Comparison of ENCODE assay signal across 20 mouse cellular contexts in the genomic region with DNA sequence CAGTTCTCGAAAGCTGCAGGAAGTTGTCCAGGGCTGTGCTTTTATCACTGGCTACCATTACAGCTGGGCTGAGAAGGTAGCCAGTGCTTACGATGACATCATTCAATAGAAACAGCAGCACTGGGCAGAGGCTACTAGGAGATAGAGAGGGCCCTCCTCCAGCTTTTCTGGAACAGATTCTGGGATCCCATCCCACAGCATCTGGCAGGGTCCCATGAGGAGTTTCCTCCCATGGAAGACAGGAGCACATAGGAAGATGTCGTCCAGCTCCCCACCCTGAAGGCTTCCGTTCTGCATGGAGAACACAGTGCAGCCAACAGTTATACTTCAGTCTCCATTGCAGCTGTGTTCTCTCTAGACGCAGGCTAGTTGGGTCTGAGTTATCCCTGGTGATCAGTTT.
A peak's percentile ranks its signal among the peaks of the same experiment; 100 is the strongest.
DNase-seq lines count a peak whose midpoint lies in the region; ATAC-seq and TF ChIP-seq lines count a peak whose summit lies in the region.
"Had no signal": no experiment of that assay in that cellular context is flagged by ENCODE, and none has a peak within 500 bp of the region (broad histone marks: within the 10 kb centered on the region; RNA-seq: fewer than 3 reads in every experiment).

No protein-coding gene starts in this region.

- no peak for TF ChIP-seq POLR2A in heart, adult 2 months (IDR thresholded peaks at IDR 0.05; ENCODE audit: insufficient read depth, low read depth, low read length)

- H3K36me3 ChIP-seq in heart, adult 2 months (ENCODE audit: control insufficient read depth, insufficient read depth, low read length), result no peaks in the 10 kb centered on the region
- no peaks in the 10 kb centered on the region for H3K36me3 ChIP-seq in heart, embryonic 10.5 days
- H3K36me3 ChIP-seq in heart, postnatal 0 days (replicated peaks; ENCODE audit: control insufficient read depth, insufficient read depth, low read length), result no peaks in the 10 kb centered on the region
- H3K36me3 ChIP-seq: embryonic facial prominence, embryonic 10.5 days; hindbrain, embryonic 12.5 days; limb, embryonic 10.5 days; liver, embryonic 12.5 days had no signal

- H3K27ac ChIP-seq in heart, adult 2 months, result no peak overlapping the region
- no peak overlapping the region for H3K27ac ChIP-seq in heart, embryonic 10.5 days
- H3K27ac ChIP-seq in heart, postnatal 0 days (ENCODE audit: low read depth), result no peak overlapping the region
- H3K27ac ChIP-seq: embryonic facial prominence, embryonic 10.5 days; hindbrain, embryonic 12.5 days; limb, embryonic 10.5 days; liver, embryonic 12.5 days had no signal

- peak; percentile 20 for ATAC-seq in heart, postnatal 0 days (ENCODE audit: insufficient read depth, low read depth)
- ATAC-seq: forebrain, postnatal 0 days; intestine, postnatal 0 days; liver, embryonic 12.5 days; lung, postnatal 0 days; Patski had no signal

- no peak for TF ChIP-seq CTCF in heart, adult 2 months (IDR thresholded peaks at IDR 0.05)
- no peak for TF ChIP-seq CTCF in heart, postnatal 0 days (IDR thresholded peaks at IDR 0.05; ENCODE audit: low read depth)

- no peaks in the 10 kb centered on the region for H3K27me3 ChIP-seq in heart, adult 2 months (ENCODE audit: control insufficient read depth, insufficient read depth, low read length)
- no peaks in the 10 kb centered on the region for H3K27me3 ChIP-seq in heart, embryonic 10.5 days (ENCODE audit: insufficient read depth, poor library complexity, severe bottlenecking)
- no peaks in the 10 kb centered on the region for H3K27me3 ChIP-seq in heart, postnatal 0 days (ENCODE audit: control insufficient read depth, insufficient read depth, low read length)
- H3K27me3 ChIP-seq: hindbrain, embryonic 12.5 days; liver, embryonic 12.5 days; Patski had no signal

- peak; percentile 27 to 33 for DNase-seq in heart, adult 2 months
- DNase-seq in heart, embryonic 10.5 days (ENCODE audit: low spot score), result no peak
- peak; percentile 3 for DNase-seq in right cerebral cortex, postnatal 14 days
- DNase-seq in right cerebral cortex, postnatal 36 days (ENCODE audit: low spot score in 2 of 2), result no peak
- peak; percentile 7 for DNase-seq in heart, postnatal 0 days (ENCODE audit: low spot score)
- DNase-seq in testis, postnatal 10 days (ENCODE audit: low spot score), result peak; percentile 55
- no peak for DNase-seq in cerebellum, adult 8-10 months
- no peak for DNase-seq in thymus, adult 18-20 months
- DNase-seq: cerebellum, postnatal 25 days; forebrain, postnatal 0 days; right cerebral cortex, adult 18-20 months had no signal

- H3K4me1 ChIP-seq in heart, adult 2 months (ENCODE audit: control insufficient read depth, insufficient read depth, low read length), result no peaks in the 10 kb centered on the region
- H3K4me1 ChIP-seq in heart, embryonic 10.5 days, result no peaks in the 10 kb centered on the region
- no peaks in the 10 kb centered on the region for H3K4me1 ChIP-seq in heart, postnatal 0 days (ENCODE audit: control insufficient read depth, insufficient read depth)
- H3K4me1 ChIP-seq: embryonic facial prominence, embryonic 10.5 days; hindbrain, embryonic 12.5 days; limb, embryonic 10.5 days; liver, embryonic 12.5 days had no signal

- H3K9ac ChIP-seq in heart, adult 2 months (ENCODE audit: low read depth, low read length), result no peak overlapping the region
- no peak overlapping the region for H3K9ac ChIP-seq in heart, postnatal 0 days (replicated peaks; ENCODE audit: low read depth, low read length)
- H3K9ac ChIP-seq: forebrain, postnatal 0 days; hindbrain, embryonic 12.5 days; liver, embryonic 12.5 days had no signal

- no peak overlapping the region for H3K4me3 ChIP-seq in heart, adult 2 months
- no peak overlapping the region for H3K4me3 ChIP-seq in heart, embryonic 10.5 days
- H3K4me3 ChIP-seq in heart, postnatal 0 days (ENCODE audit: low read depth, low read length), result no peak overlapping the region
- H3K4me3 ChIP-seq: embryonic facial prominence, embryonic 10.5 days; erythroblast, embryonic 14.5 days; hindbrain, embryonic 12.5 days; limb, embryonic 10.5 days; liver, embryonic 12.5 days had no signal

- intact Hi-C loops in heart, adult 2 months (cut with DNase I), result no loop called here

- no peaks in the 10 kb centered on the region for H3K79me2 ChIP-seq in heart, adult 2 months (replicated peaks; ENCODE audit: control insufficient read depth, insufficient read depth, low read length)

- no peak for TF ChIP-seq EP300 in heart, adult 2 months (IDR thresholded peaks at IDR 0.05; ENCODE audit: insufficient read depth, low read depth, low read length)
- TF ChIP-seq EP300 in heart, postnatal 0 days (IDR thresholded peaks at IDR 0.05; ENCODE audit: low read depth), result no peak

- H3K4me2 ChIP-seq in heart, postnatal 0 days (ENCODE audit: low read depth, low read length), result no peak overlapping the region
- H3K4me2 ChIP-seq: hindbrain, embryonic 12.5 days; liver, embryonic 12.5 days; midbrain, embryonic 11.5 days had no signal

- no peaks in the 10 kb centered on the region for H3K9me3 ChIP-seq in heart, embryonic 10.5 days
- no peaks in the 10 kb centered on the region for H3K9me3 ChIP-seq in heart, postnatal 0 days (replicated peaks; ENCODE audit: control insufficient read depth, low read length)
- H3K9me3 ChIP-seq: embryonic facial prominence, embryonic 10.5 days; hindbrain, embryonic 12.5 days; limb, embryonic 10.5 days; liver, embryonic 12.5 days had no signal

- WGBS in heart, adult 2 months, result 52% methylated on average over 5 of the region's 5 CpGs
- WGBS in heart, embryonic 10.5 days, result 69% methylated on average over 5 of the region's 5 CpGs
- WGBS in heart, postnatal 0 days, result 64% methylated on average over 5 of the region's 5 CpGs

Comparison
In these comparisons a context has a peak if more than half of its experiments do, and no peak if none do; other contexts are left out.
1. DNase-seq: peak in heart, adult 2 months (2 of 2), right cerebral cortex, postnatal 14 days (single experiment), heart, postnatal 0 days (single experiment) and testis, postnatal 10 days (single experiment); none in heart, embryonic 10.5 days (single experiment), right cerebral cortex, postnatal 36 days (0 of 2), cerebellum, adult 8-10 months (single experiment) and thymus, adult 18-20 months (0 of 2).